Mouse (Mus musculus) frontal cortex, adult (tissue): Measurements from ENCODE around the gene Copz1.
A peak's percentile ranks its signal among the peaks of the same experiment; 100 is the strongest.
"Not testable (repeated sequence)": the region's sequence is repeated elsewhere in the genome, so short reads cannot be mapped to it uniquely, and the experiment has no call there.

ENCODE experiments used
- ATAC-seq: cut with Nextera tagmentation; 2 replicates; pipeline ENCODE4 v1.9.2; 2017; ENCODE audit warnings: mild to moderate bottlenecking, moderate library complexity, mixed read lengths; ENCODE audit not compliant: low TSS enrichment

Copz1 gene

GRCm38 (mm10) chr15:103272419-103273279, at the start of gene Copz1:
TSS of gene Copz1 (plus strand) at chr15:103272714.
- peak; percentile 100 for ATAC-seq

- no peak for ATAC-seq
Observed at GRCm38 (mm10) chr15:103224161-103224560, 48.4 kb upstream of the Copz1 start.

DNA sequence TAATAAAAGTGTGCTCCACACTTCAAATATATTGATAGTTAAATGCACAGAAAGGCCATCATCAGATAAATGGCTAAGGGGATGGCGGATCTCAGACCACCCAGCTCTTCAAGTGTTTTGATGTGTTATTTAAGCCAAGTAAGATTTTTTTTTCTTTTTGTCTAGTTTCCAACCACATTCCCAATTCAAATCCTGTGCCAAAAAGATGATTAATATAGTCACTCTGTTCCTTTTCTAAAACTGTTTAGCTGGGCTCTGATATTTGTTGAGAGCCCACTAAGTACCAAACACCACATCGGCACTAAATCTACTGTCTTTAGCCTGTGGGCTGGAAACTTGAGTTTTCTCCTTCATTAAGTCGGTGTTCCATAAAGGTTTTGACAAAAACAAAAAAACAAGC, 45.5 kb upstream of the Copz1 start:
- no peak for ATAC-seq

DNA sequence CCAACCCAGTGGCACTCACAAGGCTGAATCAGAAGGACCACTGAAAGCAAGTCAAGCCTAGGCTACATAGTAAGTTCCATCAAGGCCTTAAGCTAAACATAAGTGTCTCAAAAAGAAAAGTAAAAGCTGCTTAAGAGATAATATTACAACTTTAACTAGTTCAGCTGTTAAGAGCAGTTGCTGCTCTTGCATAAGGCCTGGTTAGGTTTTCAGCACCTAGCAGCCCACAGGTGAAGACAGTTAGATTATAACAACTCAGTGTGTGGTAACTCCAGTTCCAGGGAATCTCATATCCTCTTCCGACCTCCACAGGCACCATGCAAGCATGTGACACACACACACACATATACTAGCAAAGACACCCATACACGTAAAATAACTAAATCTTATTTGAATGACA, 44.9 kb upstream of the Copz1 start:
- no peak for ATAC-seq

DNA sequence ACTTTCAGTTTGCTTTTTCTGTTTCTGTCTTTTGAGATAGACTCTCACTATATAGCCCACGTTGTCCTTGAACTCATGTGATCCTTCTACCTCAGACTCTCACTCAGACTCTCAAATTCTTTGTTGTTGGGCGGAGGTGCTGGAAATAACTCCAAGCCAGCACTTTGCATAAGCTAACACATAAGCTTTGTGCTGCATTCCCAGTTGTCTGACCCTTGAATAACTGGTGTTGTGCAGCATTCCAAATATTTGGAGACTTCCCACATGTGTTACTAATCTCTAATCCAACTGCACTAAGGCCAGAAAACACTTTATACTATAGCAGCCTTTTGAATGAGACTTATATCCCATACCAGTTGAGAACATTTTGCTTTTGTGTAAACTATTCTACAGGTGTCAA, 43.6 kb upstream of the Copz1 start:
- ATAC-seq = no peak

DNA sequence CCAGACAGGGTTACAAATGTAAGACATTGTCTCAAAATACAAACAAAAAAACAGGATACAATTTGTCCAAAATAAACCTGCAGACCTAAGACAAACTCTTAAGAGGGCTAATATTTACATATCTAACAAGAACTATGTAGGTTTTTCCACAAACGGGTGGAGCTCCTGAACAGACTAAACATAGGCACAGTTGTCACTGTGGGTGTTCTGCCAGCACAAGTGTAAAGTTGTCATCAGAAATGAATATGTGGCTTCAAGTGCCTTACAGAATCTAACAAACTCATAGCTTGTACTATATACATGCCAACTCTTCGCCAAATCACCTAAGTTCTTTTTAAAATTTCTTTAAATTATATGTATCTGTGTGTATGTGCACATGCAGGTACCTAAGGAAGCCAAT, 39.4 kb upstream of the Copz1 start:
- ATAC-seq = peak; percentile 90

GRCm38 (mm10) chr15:103237295-103237694, 35.2 kb upstream of the Copz1 start:
- no peak for ATAC-seq

- ATAC-seq = peak; percentile 83
Observed at GRCm38 (mm10) chr15:103239130-103239684, 33.3 kb upstream of the Copz1 start.

DNA sequence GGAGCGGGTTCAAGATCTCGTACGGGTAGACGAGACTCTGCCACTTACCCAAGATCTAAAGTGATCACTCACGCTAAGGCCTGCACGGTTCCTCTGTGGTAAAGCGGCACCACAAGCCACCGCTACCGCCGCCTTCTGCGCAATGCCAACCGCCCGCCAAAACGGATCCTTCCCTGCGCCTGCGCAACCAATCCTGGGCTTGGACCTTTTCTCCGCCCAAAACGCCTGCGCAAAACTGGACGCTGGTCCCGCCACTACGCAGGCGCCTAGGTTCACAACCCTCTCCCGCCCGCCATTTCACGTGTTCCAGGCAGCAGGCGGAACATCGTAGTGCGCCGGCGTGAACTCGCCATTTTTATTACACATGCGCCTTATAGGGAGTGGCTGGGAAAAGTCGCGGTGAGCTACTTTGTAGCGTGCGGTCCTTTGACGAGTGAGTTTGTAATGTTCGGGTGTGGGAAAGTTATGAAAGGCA, 32.8 kb upstream of the Copz1 start, which contains the start of gene Cbx5:
Cbx5 (minus strand) TSS at position 132 of the 475 bp plus-strand sequence.
- peak; percentile 81 for ATAC-seq

DNA sequence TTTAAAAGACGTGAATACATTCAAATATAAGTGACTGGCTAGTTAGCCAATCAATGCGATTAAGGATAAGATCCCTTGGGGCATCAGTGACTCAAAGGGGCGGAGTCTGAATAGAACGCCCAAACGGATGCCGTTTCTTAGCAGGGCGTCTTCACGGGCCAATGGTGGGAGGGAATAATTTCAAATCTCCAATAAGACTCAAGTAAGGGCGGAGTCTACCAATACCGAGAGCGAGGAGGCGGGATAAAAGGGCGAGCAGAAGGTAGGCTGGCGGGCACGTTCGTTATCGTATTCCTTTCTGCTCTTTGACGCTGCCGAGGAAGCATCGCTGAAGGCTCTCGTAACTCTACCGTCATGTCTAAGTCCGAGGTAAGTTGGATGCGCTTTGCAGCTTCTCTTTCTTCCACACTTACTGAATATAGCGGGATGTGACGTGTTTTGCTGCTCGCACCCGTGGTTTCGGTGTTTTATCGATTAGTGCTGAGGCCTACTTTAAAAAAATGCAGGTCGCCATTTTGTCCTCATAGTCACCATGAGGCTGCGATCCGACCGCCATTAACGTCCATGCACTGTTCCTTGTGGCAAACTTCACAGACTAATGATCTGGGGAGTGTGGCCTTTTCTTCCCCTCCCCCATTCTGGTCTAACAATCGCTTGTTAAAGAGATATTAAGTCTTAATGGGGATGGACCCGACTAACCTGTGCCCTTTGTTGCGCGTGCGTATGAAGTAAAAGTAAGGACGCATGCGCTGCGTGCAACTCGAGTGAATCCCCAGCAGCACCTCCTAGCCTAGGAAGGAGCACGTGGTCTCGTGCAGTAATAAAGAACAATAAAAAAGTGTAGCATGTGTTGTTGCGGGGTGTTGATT, 32.1 kb upstream of the Copz1 start, which contains the start of gene Hnrnpa1:
Hnrnpa1 (plus strand) TSS at position 273 of the 869 bp plus-strand sequence.
- peak; percentile 88 for ATAC-seq

DNA sequence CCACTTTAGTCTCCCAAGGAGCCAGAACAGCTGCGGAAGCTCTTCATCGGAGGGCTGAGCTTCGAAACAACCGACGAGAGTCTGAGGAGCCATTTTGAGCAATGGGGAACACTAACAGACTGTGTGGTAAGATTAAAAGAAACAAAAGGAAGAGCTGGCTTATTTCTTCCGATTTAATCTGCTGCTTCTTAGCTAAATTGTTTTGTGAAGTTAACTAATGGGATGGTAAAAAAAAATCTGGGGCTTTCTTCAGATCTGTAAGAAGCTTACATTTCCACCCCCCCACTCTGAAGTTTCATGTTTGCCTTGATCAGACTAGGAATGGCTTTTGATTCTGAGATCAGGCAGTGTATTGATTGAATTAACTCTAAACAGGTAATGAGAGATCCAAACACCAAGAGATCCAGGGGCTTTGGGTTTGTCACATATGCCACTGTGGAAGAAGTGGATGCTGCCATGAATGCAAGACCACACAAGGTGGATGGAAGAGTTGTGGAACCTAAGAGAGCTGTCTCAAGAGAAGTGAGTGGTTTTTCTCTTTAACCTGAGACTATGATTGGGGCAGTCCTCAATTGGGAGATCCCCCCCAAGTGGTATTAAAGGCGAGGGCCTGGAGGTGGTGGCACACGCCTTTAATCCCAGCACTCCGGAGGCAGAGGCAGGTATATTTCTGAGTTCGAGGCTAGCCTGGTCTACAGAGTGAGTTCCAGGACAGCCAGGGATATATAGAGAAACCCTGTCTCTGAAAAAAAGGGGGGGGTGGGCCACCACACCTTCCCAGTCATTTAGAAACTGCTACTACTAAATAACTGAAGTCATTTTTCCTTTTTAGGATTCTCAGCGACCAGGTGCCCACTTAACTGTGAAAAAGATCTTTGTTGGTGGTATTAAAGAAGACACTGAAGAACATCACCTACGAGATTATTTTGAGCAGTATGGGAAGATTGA, 31.2 kb upstream of the Copz1 start:
- not testable (repeated sequence) for ATAC-seq

- ATAC-seq = no peak
Observed at GRCm38 (mm10) chr15:103242885-103243284, 29.6 kb upstream of the Copz1 start.

- no peak for ATAC-seq
Observed at GRCm38 (mm10) chr15:103245616-103246015, 26.9 kb upstream of the Copz1 start.

GRCm38 (mm10) chr15:103247078-103247781, 25.3 kb upstream of the Copz1 start:
- no peak for ATAC-seq

- ATAC-seq = no peak
Observed at GRCm38 (mm10) chr15:103247782-103248400, 24.6 kb upstream of the Copz1 start.

- 0 out of 2 replicates have a peak, but pooled peaks have one; percentile 29 for ATAC-seq
Observed at GRCm38 (mm10) chr15:103248401-103249313, 23.9 kb upstream of the Copz1 start.

- ATAC-seq = not testable (repeated sequence)
Observed at GRCm38 (mm10) chr15:103249511-103249910, 23.0 kb upstream of the Copz1 start.

DNA sequence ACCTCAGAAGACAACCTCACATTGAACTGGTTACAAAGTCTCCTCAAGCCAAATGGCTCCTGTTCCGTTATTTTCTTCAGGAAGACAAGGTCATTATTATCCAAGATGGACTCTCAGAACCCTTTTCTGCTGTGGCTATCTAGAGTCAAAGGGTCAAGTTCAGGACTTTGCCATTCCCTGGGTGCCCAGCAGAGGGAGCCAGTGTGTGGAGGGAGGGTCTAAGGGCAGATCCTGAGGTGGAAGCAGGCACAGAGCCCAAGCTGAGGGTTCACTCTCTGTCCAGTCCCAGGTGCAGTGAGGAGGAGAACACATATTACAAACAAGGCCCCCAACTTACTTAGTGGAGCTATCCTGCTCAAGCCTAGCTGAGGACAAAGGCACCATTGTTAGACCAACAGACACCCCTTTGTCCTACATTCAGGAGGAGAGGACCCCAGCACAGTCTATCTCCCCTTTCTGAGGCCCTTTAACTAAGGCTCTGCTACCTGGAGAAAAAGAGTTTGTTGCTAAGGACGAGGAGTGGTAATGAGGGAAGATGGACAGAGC, 22.2 kb upstream of the Copz1 start:
- ATAC-seq = no peak
